Mouse (Mus musculus) megakaryocyte, embryonic 14.5 days (primary cell): ENCODE data around the gene Kif4. TPM values are rescaled to one million over a fixed set of nuclear protein-coding genes. Genes with fewer than 3 reads are reported as not detected.

Experiments used
- H3K27me3 ChIP-seq: replicated peaks from 2 replicates; pipeline ENCODE3; 2012; ENCODE audit warnings: inconsistent platforms
- H3K36me3 ChIP-seq: replicated peaks from 2 replicates; pipeline ENCODE3; 2012; ENCODE audit warnings: low read length, inconsistent platforms, mixed read lengths
- H3K4me1 ChIP-seq: 2 replicates; pipeline ENCODE4 v1.6.1; 2012; ENCODE audit warnings: inconsistent platforms
- H3K4me3 ChIP-seq: replicated peaks from 2 replicates; pipeline ENCODE3; 2012; ENCODE audit warnings: moderate library complexity, mild to moderate bottlenecking, inconsistent platforms
- H3K9me3 ChIP-seq: 2 replicates; pipeline ENCODE4 v1.6.1; 2012; ENCODE audit warnings: inconsistent platforms
- FLI1 ChIP-seq: IDR thresholded peaks from 2 replicates; pipeline ENCODE4 v1.6.1; 2012; ENCODE audit warnings: low read length, inconsistent platforms, mixed read lengths
- GATA1 ChIP-seq: IDR thresholded peaks from 3 replicates; pipeline ENCODE4 v1.6.1; 2012; ENCODE audit warnings: mixed read lengths, low read length, inconsistent platforms, borderline replicate concordance
- polyA plus RNA-seq: library from polyadenylated mRNA; stranded (reverse); fragments of >175 nt; gene quantifications from 2 replicates; pipeline ENCODE4 v1.2.3, GENCODE M21; 2012; ENCODE audit warnings: low replicate concordance; ENCODE audit not compliant: insufficient read depth

Kif4 gene
- polyA plus RNA-seq, 1 experiment: 1.2 TPM

DNA sequence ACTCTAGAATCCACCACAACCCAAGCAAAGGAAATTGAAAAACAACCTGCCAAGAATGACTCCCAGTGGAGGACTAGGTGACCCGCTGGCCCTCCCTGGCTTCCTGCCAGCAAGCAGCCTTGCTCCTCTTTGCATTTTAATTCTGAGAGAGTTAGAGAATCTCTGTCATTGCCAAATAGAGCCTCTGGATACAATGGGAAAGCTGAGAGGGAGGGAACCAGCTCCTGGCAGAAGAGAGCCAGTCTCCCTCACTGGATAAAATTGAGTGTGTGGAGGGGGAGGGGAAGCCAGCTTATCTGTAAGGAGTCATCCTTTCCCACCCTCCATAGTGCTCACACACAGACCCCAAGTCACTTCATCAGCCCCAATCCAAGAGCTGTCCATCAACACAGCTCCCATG lies 103.4 kb downstream of the Kif4 start:
- no peak overlapping the region for H3K4me3 ChIP-seq
- H3K9me3 ChIP-seq: no peaks in the 10 kb centered on the region
- peaks cover 45% of the 10 kb centered on the region for H3K27me3 ChIP-seq
- peaks cover 35% of the 10 kb centered on the region for H3K36me3 ChIP-seq
- H3K4me1 ChIP-seq: peaks cover 32% of the 10 kb centered on the region
- no peak for TF ChIP-seq GATA1

DNA sequence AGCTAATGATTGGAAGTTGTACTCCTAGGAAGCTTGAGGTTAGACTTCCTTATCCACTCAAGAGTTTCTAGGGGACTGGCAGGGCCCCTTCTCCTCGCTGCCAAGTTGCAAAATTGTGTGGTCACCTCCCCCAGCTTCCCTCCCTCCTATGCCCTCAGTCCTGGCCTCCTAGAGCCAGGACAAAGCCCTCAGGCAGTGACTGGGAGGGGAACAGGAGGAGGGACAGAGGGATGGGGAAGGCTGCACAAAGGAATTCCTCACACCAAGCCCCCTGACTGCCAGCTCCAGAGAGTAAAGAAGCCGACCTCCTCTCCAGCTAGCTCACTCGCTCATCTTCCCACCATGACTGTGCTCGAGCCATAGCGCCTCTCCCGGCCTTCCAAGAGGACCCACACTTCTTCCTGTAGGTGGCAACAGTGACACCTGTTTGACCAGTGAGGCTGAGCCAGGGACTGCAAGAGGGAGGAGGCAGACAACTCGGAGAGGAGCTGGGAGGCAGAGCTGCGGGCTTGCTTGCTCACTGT lies 104.2 kb downstream of the Kif4 start, which contains the start of gene Gdpd2:
Gene Gdpd2 (plus strand): TSS at position 209 of the 524 bp plus-strand sequence.
- Histone ChIP-seq H3K9me3 (no peaks in the 10 kb centered on the region), H3K4me3 (peak within 1 kb of the TSS; percentile 67), H3K36me3 (peaks cover 29% of the 10 kb centered on the region), H3K4me1 (peaks cover 32% of the 10 kb centered on the region), H3K27me3 (peaks cover 52% of the 10 kb centered on the region)
- no peak for TF ChIP-seq GATA1

DNA sequence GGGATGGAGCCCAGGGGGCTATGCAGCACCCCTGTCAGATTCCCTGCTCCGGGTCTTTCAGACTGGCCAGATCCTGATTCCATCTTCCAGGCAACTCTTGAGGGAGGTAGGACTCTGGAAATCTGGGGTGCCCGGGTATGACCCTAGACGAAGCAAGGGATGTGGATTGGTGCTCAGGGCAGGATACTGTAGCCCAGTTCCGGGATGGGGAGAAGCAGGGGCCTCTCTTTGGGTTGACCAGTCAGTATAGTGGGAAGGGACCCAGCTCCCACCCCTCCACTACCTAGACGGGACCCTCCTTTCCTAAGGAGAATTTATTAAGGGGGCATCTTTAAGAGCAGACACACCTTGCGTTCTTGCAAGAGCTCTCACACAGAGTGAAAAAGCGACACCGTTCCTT lies 104.7 kb downstream of the Kif4 start:
- H3K27me3 ChIP-seq: peaks cover 53% of the 10 kb centered on the region
- H3K4me3 ChIP-seq: peak overlapping the region; percentile 67
- H3K36me3 ChIP-seq: peaks cover 24% of the 10 kb centered on the region
- H3K9me3 ChIP-seq: no peaks in the 10 kb centered on the region
- peaks cover 32% of the 10 kb centered on the region for H3K4me1 ChIP-seq
- TF ChIP-seq FLI1 (no peak), GATA1 (no peak)

DNA sequence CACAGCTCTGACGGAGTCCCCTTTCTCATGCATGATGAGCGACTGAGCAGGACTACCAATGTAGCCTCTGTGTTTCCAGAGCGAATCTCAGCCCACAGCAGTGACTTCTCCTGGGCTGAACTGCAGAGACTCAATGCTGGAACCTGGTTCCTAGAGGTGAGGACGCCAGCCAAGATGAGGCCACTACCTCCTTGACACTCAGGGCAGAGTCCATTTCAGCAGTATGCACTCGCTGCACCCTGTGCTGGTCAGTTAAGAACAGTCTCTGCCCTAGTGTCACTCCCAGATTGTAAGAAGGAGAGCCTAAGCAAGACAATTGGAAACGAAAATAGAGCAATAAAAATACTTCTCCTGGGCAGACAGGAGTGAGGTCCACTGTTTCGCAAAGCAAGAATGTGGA lies 108.8 kb downstream of the Kif4 start:
- H3K4me1 ChIP-seq: peaks cover 32% of the 10 kb centered on the region
- H3K36me3 ChIP-seq: no peaks in the 10 kb centered on the region
- no peaks in the 10 kb centered on the region for H3K9me3 ChIP-seq
- peaks cover 69% of the 10 kb centered on the region for H3K27me3 ChIP-seq
- TF ChIP-seq GATA1 (no peak), FLI1 (no peak)
- H3K4me3 ChIP-seq: no peak overlapping the region

DNA sequence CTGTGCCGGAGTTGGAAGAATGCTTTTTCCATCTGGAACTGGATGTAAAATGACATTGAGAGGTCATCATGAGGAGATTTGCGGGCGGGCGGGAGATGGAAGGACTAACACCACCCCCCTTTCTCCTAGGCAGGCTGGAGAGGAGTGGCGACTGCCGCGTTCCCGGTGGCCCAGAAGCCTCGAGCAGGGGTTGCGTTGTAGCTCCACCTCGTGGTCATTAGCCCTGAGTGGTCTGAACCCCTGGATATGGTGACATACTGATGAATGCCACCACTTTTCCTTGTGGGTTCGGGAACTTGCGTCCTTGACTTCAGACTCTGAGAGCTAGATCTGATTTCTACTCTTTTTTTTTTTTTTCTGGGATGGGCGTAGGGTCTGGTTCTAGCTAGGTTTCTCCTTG lies 113.4 kb downstream of the Kif4 start:
- H3K4me3 ChIP-seq: peak overlapping the region; percentile 90

DNA sequence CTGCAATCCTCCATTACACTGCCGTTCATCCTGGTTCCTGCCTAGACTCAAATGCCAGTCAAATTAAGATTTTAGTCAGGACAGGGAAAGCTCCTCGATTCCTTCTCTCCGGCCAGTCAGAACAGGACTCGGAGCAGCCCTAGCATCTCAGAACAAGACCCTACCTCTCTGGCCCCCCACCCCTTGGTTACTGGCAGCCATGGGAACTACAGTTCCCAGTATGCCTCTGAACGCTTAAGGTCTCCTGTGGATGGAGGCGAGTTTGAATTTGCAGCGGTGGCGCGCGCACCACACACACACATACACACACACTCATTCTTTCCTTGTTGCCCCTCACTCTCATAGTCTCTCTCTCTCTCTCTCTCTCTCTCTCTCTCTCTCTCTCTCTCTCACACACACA lies 113.9 kb downstream of the Kif4 start:
- peaks cover 7% of the 10 kb centered on the region; the same call in 1 of the 2 replicates for H3K9me3 ChIP-seq
- peaks cover 35% of the 10 kb centered on the region for H3K27me3 ChIP-seq
- H3K36me3 ChIP-seq: no peaks in the 10 kb centered on the region
- peak overlapping the region; percentile 90 for H3K4me3 ChIP-seq
- TF ChIP-seq FLI1: no peak
- no peak for TF ChIP-seq GATA1
- H3K4me1 ChIP-seq: peaks cover 23% of the 10 kb centered on the region

More for the DNA sequence above, 113.4 kb downstream of the Kif4 start:
- peaks cover 41% of the 10 kb centered on the region for H3K27me3 ChIP-seq
- H3K4me1 ChIP-seq: peaks cover 23% of the 10 kb centered on the region
- H3K36me3 ChIP-seq: no peaks in the 10 kb centered on the region
- TF ChIP-seq FLI1 (no peak), GATA1 (no peak)
- H3K9me3 ChIP-seq: peaks cover 7% of the 10 kb centered on the region; the same call in 1 of the 2 replicates

DNA sequence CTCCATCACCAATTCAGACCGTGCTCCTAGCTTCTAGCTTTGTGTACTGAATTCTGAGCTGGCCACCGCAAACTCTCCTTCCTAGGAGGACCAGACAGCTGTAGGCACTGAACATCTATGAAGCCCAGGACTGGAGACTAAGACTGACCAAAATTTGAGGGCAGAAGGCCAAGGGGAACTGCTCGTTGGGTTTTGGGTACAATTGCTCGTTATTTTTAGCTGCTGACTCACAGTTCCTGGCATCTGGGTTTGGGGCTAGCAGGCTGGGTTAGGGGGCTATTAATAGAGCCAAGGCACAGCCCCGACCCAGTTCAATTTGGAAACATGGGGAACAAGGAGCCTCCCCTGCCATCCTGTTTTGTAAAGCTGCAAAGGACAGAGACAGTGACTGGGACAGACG lies 115.2 kb downstream of the Kif4 start:
- Histone ChIP-seq H3K36me3 (no peaks in the 10 kb centered on the region), H3K9me3 (peaks cover 7% of the 10 kb centered on the region; the same call in 1 of the 2 replicates), H3K27me3 (peaks cover 29% of the 10 kb centered on the region), H3K4me1 (peaks cover 23% of the 10 kb centered on the region), H3K4me3 (peak overlapping the region; percentile 18)
- no peak for TF ChIP-seq FLI1
- TF ChIP-seq GATA1: no peak

DNA sequence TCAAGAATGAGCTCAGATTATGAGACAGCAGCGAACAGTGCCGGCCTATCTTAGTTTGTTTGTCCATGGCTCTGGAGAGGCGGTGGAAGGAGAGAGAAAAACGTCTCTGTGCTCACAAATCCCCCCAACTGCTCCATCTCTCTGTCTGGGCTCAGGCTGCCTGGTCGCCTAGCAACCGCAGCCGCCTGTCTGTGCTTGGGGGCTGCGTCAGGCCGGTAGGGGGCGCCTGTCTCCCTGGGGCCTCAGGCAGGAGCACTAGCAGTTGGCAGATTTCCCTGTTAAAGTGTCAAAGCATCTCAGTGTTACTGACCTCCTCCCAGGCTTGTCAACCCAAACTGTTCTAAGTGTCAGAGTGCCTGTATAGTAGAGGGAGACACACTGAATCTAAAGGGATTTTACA lies 116.4 kb downstream of the Kif4 start:
- TF ChIP-seq FLI1 (no peak), GATA1 (no peak)
- Histone ChIP-seq H3K27me3 (peaks cover 21% of the 10 kb centered on the region), H3K9me3 (peaks cover 7% of the 10 kb centered on the region; the same call in 1 of the 2 replicates), H3K36me3 (no peaks in the 10 kb centered on the region), H3K4me1 (peaks cover 23% of the 10 kb centered on the region), H3K4me3 (no peak overlapping the region)

DNA sequence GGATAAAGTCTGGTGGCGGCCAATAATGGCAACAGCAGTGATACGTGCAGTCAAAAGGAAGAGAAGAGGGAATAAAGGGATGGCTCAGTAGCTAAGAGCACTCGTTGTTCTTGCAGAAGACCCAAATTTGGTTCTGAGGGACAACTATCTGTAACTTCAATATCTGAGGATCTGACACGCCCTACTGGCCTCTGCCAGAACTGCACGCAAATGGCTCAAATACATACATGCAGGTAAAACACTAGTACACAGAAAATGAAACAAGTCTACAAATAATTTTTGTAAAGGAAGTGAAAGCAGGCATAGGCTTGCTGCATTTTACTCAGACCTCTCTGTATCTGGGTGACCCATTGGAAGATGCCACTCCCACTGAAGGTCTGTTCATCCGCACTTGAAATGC lies 140.3 kb downstream of the Kif4 start:
- TF ChIP-seq GATA1 (no peak), FLI1 (no peak)
- peaks cover 13% of the 10 kb centered on the region for H3K4me1 ChIP-seq
- no peaks in the 10 kb centered on the region for H3K36me3 ChIP-seq
- no peak overlapping the region for H3K4me3 ChIP-seq
- H3K9me3 ChIP-seq: no peaks in the 10 kb centered on the region
- peaks cover 45% of the 10 kb centered on the region for H3K27me3 ChIP-seq

DNA sequence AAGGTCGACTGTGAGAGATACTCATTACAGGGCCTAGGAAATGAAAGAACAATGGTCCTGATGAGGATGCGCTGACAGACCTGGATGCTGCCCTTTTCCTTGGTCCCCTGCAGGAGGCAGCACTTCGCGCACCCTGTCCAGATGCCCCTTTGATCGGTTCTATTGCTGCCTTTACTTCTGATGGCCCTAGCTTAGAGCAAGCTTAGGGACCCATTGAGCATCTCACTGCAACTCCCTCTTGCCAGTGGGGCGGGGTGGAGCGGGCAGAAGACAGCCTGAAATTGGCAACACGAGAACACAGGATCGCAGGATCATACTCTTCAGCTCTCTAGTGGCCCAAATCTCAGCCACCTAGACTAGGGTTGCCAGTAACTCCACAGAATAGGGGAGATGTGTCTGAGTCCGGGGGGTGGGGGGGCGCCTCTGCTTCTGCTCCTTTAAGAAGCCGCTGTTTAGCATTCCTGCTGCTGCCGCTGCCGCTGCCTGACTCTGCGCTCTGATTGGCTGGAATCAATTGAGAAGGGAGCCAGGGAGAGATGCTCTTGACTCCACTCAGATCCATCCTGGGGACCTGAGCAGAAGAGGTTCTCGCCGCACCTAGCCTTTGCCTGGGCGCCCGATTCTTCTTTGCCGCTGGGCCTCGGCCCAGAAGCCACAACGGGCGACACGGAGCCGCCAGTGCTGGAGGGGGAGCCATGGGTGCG lies 141.8 kb downstream of the Kif4 start, which contains the start of gene Dlg3:
Gene Dlg3 (plus strand): TSS at position 542 of the 704 bp plus-strand sequence.
- Histone ChIP-seq H3K36me3 (no peaks in the 10 kb centered on the region), H3K4me1 (peaks cover 13% of the 10 kb centered on the region), H3K9me3 (no peaks in the 10 kb centered on the region), H3K4me3 (peak within 1 kb of the TSS; percentile 87), H3K27me3 (peaks cover 58% of the 10 kb centered on the region)
- no peak for TF ChIP-seq GATA1
- no peak for TF ChIP-seq FLI1
